Mouse (Mus musculus): ENCODE measurements at regions not wholly inside any gene's neighbourhood (a gene's known extent, or its start where the extent isn't known, plus 50 kb on each side); places are given as distances from the start of the nearest gene placed in this dataset.

DNA sequence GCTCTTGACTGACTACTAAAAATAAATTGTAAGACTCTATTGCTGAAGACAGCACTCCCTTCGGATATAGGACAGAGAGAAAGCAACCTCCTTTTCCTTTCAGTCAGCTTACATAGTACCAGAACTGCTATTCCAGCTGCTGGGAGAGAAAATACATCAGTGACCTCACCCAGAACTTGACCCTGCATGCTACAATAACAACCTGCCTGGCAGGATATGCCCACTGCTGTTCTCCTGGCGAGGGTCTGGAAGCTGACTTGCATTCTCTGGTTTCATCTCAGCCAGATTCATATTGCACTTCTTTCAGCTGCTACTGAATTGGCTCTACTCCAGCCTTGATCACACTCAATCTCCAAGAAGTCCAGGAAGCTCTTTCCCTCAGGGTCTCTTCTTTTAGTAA, 179.1 kb upstream of the Itga4 start:
- TF ChIP-seq POLR2A (IDR thresholded peaks at IDR 0.05; ENCODE audit: borderline replicate concordance, insufficient read depth, low read length) (no peak), CTCF (IDR thresholded peaks at IDR 0.05; ENCODE audit: borderline replicate concordance, insufficient read depth, low read depth, low read length) (no peak)
